Mouse (Mus musculus): ENCODE measurements around the gene Acadvl. TPM values are rescaled to one million over a fixed set of nuclear protein-coding genes. Genes with fewer than 3 reads are reported as not detected.

Acadvl gene
- polyA plus RNA-seq, 1 experiment from 2014 or later: 94.1 TPM

- ATAC-seq (replicated peaks; ENCODE audit: insufficient number of reproducible peaks, low FRiP score, low TSS enrichment): no peak
- WGBS (ENCODE audit: insufficient replicate concordance): 6% methylated on average over 22 of the region's 29 CpGs
- H3K27me3 ChIP-seq (ENCODE audit: control insufficient read depth, insufficient read depth, low read length): no peaks in the 10 kb centered on the region
- no peaks in the 10 kb centered on the region for H3K36me3 ChIP-seq (ENCODE audit: control insufficient read depth, insufficient read depth, low read length)
- H3K9ac ChIP-seq (ENCODE audit: low read depth, low read length): peak overlapping the region; percentile 2; the same call in 1 of the 2 replicates
- peak overlapping the region; percentile 64 for H3K4me2 ChIP-seq
- H3K9me3 ChIP-seq (replicated peaks; ENCODE audit: control insufficient read depth, low read length): no peaks in the 10 kb centered on the region
- peak overlapping the region; percentile 38 for H3K4me3 ChIP-seq (ENCODE audit: low read depth, low read length)
- no peak overlapping the region for H3K27ac ChIP-seq (ENCODE audit: low read depth, low read length)
- peaks cover 47% of the 10 kb centered on the region for H3K4me1 ChIP-seq (ENCODE audit: control insufficient read depth, insufficient read depth, low read length)
Observed at GRCm38 (mm10) chr11:70023481-70024150, 8.4 kb upstream of the Acadvl start.

GRCm38 (mm10) chr11:70021264-70022132, 6.3 kb upstream of the Acadvl start:
- peak; percentile 74 for ATAC-seq (replicated peaks; ENCODE audit: insufficient number of reproducible peaks, low FRiP score, low TSS enrichment)
- Histone ChIP-seq H3K4me2 (peak overlapping the region; percentile 85), H3K36me3 (ENCODE audit: control insufficient read depth, insufficient read depth, low read length) (no peaks in the 10 kb centered on the region), H3K9me3 (replicated peaks; ENCODE audit: control insufficient read depth, low read length) (no peaks in the 10 kb centered on the region), H3K27ac (ENCODE audit: low read depth, low read length) (peak overlapping the region; percentile 57), H3K27me3 (ENCODE audit: control insufficient read depth, insufficient read depth, low read length) (no peaks in the 10 kb centered on the region), H3K4me1 (ENCODE audit: control insufficient read depth, insufficient read depth, low read length) (peaks cover 38% of the 10 kb centered on the region), H3K9ac (ENCODE audit: low read depth, low read length) (peak overlapping the region; percentile 19; the same call in 1 of the 2 replicates), H3K4me3 (ENCODE audit: low read depth, low read length) (peak overlapping the region; percentile 51)
- whole genome bisulfite sequencing (ENCODE audit: insufficient replicate concordance): 2% methylated on average over 39 of the region's 40 CpGs

GRCm38 (mm10) chr11:70020731-70021263, 5.6 kb upstream of the Acadvl start:
- Histone ChIP-seq H3K9ac (ENCODE audit: low read depth, low read length) (peak overlapping the region; percentile 19; the same call in 1 of the 2 replicates), H3K36me3 (ENCODE audit: control insufficient read depth, insufficient read depth, low read length) (no peaks in the 10 kb centered on the region), H3K27ac (ENCODE audit: low read depth, low read length) (peak overlapping the region; percentile 57), H3K9me3 (replicated peaks; ENCODE audit: control insufficient read depth, low read length) (no peaks in the 10 kb centered on the region), H3K4me2 (peak overlapping the region; percentile 85), H3K4me3 (ENCODE audit: low read depth, low read length) (peak overlapping the region; percentile 51), H3K27me3 (ENCODE audit: control insufficient read depth, insufficient read depth, low read length) (no peaks in the 10 kb centered on the region), H3K4me1 (ENCODE audit: control insufficient read depth, insufficient read depth, low read length) (peaks cover 31% of the 10 kb centered on the region)
- 1% methylated on average over 8 of the region's 8 CpGs for WGBS (ENCODE audit: insufficient replicate concordance)
- ATAC-seq (replicated peaks; ENCODE audit: insufficient number of reproducible peaks, low FRiP score, low TSS enrichment): peak; percentile 79

- H3K4me3 ChIP-seq (ENCODE audit: low read depth, low read length): peak overlapping the region; percentile 61
- H3K9ac ChIP-seq (ENCODE audit: low read depth, low read length): no peak overlapping the region
- ATAC-seq (replicated peaks; ENCODE audit: insufficient number of reproducible peaks, low FRiP score, low TSS enrichment): no peak
- H3K27ac ChIP-seq (ENCODE audit: low read depth, low read length): peak overlapping the region; percentile 30
- peak overlapping the region; percentile 85 for H3K4me2 ChIP-seq
- WGBS (ENCODE audit: insufficient replicate concordance): 22% methylated on average over 8 of the region's 8 CpGs
- no peaks in the 10 kb centered on the region for H3K9me3 ChIP-seq (replicated peaks; ENCODE audit: control insufficient read depth, low read length)
- H3K36me3 ChIP-seq (ENCODE audit: control insufficient read depth, insufficient read depth, low read length): no peaks in the 10 kb centered on the region
- no peaks in the 10 kb centered on the region for H3K27me3 ChIP-seq (ENCODE audit: control insufficient read depth, insufficient read depth, low read length)
- peaks cover 29% of the 10 kb centered on the region for H3K4me1 ChIP-seq (ENCODE audit: control insufficient read depth, insufficient read depth, low read length)
Observed at GRCm38 (mm10) chr11:70020022-70020631, 4.9 kb upstream of the Acadvl start.

GRCm38 (mm10) chr11:70019495-70020021, 4.3 kb upstream of the Acadvl start:
- no peak for ATAC-seq (replicated peaks; ENCODE audit: insufficient number of reproducible peaks, low FRiP score, low TSS enrichment)
- Histone ChIP-seq H3K4me3 (ENCODE audit: low read depth, low read length) (peak overlapping the region; percentile 61), H3K36me3 (ENCODE audit: control insufficient read depth, insufficient read depth, low read length) (no peaks in the 10 kb centered on the region), H3K4me2 (peak overlapping the region; percentile 85), H3K27ac (ENCODE audit: low read depth, low read length) (peak overlapping the region; percentile 30), H3K27me3 (ENCODE audit: control insufficient read depth, insufficient read depth, low read length) (no peaks in the 10 kb centered on the region), H3K9ac (ENCODE audit: low read depth, low read length) (0 out of 2 replicates have a peak overlapping the region, but pooled peaks have one; percentile 12), H3K4me1 (ENCODE audit: control insufficient read depth, insufficient read depth, low read length) (peaks cover 32% of the 10 kb centered on the region), H3K9me3 (replicated peaks; ENCODE audit: control insufficient read depth, low read length) (no peaks in the 10 kb centered on the region)
- WGBS (ENCODE audit: insufficient replicate concordance): 12% methylated on average over 2 of the region's 2 CpGs

- H3K9me3 ChIP-seq (replicated peaks; ENCODE audit: control insufficient read depth, low read length): no peaks in the 10 kb centered on the region
- peak overlapping the region; percentile 74; the same call in 1 of the 2 replicates for H3K27ac ChIP-seq (ENCODE audit: low read depth, low read length)
- peak overlapping the region; percentile 61 for H3K4me3 ChIP-seq (ENCODE audit: low read depth, low read length)
- peak overlapping the region; percentile 85 for H3K4me2 ChIP-seq
- ATAC-seq (replicated peaks; ENCODE audit: insufficient number of reproducible peaks, low FRiP score, low TSS enrichment): no peak
- H3K36me3 ChIP-seq (ENCODE audit: control insufficient read depth, insufficient read depth, low read length): peaks cover 1% of the 10 kb centered on the region; the same call in 1 of the 2 replicates
- H3K9ac ChIP-seq (ENCODE audit: low read depth, low read length): peak overlapping the region; percentile 81
- 2% methylated on average over 25 of the region's 25 CpGs for WGBS (ENCODE audit: insufficient replicate concordance)
- peaks cover 38% of the 10 kb centered on the region for H3K4me1 ChIP-seq (ENCODE audit: control insufficient read depth, insufficient read depth, low read length)
- no peaks in the 10 kb centered on the region for H3K27me3 ChIP-seq (ENCODE audit: control insufficient read depth, insufficient read depth, low read length)
Observed at GRCm38 (mm10) chr11:70018131-70018990, 3.1 kb upstream of the Acadvl start.

GRCm38 (mm10) chr11:70017199-70017767, 2.1 kb upstream of the Acadvl start:
- H3K4me2 ChIP-seq: peak overlapping the region; percentile 85
- H3K36me3 ChIP-seq (ENCODE audit: control insufficient read depth, insufficient read depth, low read length): peaks cover 11% of the 10 kb centered on the region
- H3K27ac ChIP-seq (ENCODE audit: low read depth, low read length): peak overlapping the region; percentile 1; the same call in 1 of the 2 replicates
- H3K4me3 ChIP-seq (ENCODE audit: low read depth, low read length): no peak overlapping the region
- peaks cover 34% of the 10 kb centered on the region for H3K4me1 ChIP-seq (ENCODE audit: control insufficient read depth, insufficient read depth, low read length)
- H3K9ac ChIP-seq (ENCODE audit: low read depth, low read length): no peak overlapping the region
- no peak for ATAC-seq (replicated peaks; ENCODE audit: insufficient number of reproducible peaks, low FRiP score, low TSS enrichment)
- WGBS (ENCODE audit: insufficient replicate concordance): 46% methylated on average over 7 of the region's 7 CpGs
- no peaks in the 10 kb centered on the region for H3K9me3 ChIP-seq (replicated peaks; ENCODE audit: control insufficient read depth, low read length)
- no peaks in the 10 kb centered on the region for H3K27me3 ChIP-seq (ENCODE audit: control insufficient read depth, insufficient read depth, low read length)

Data from heart, embryonic 11.5 days (tissue).